Mouse (Mus musculus) brown adipose tissue, adult 24 weeks (tissue): ENCODE measurements around the gene Ap1m1. TPM values are rescaled to one million over a fixed set of nuclear protein-coding genes. Genes with fewer than 3 reads are reported as not detected.

Experiments used
- H3K27ac ChIP-seq: fragments of 200-500 bp; replicated peaks from 2 replicates; pipeline ENCODE4 v1.5.1; 2012; ENCODE audit warnings: low read depth, mild to moderate bottlenecking, low read length
- H3K4me1 ChIP-seq: fragments of 200-500 bp; 2 replicates; pipeline ENCODE4 v1.6.1; 2012; ENCODE audit warnings: low read length, mixed read lengths; ENCODE audit not compliant: control insufficient read depth, insufficient read depth, insufficient read length
- H3K4me3 ChIP-seq: fragments of 200-500 bp; 2 replicates; pipeline ENCODE4 v1.5.1; 2012; ENCODE audit warnings: low read depth, mild to moderate bottlenecking, low read length, moderate library complexity; ENCODE audit not compliant: insufficient read depth
- polyA plus RNA-seq: library from polyadenylated mRNA; stranded (reverse); fragments of >200 nt; gene quantifications from 2 replicates; pipeline ENCODE4 v1.2.4, GENCODE M21; 2012; ENCODE audit not compliant: missing spikeins, insufficient read depth, insufficient read length

Ap1m1 gene
- polyA plus RNA-seq, 1 experiment = 49.6 TPM

GRCm38 (mm10) chr8:72267106-72267505 is 27.3 kb downstream of the Ap1m1 start:
- peaks cover 31% of the 10 kb centered on the region for H3K4me1 ChIP-seq

GRCm38 (mm10) chr8:72268356-72268755 is 28.5 kb downstream of the Ap1m1 start:
- Histone ChIP-seq H3K27ac (peak overlapping the region; percentile 100), H3K4me3 (peak overlapping the region; percentile 27), H3K4me1 (peaks cover 31% of the 10 kb centered on the region)

More at GRCm38 (mm10) chr8:72267106-72267505, 27.3 kb downstream of the Ap1m1 start:
- no peak overlapping the region for H3K4me3 ChIP-seq
- H3K27ac ChIP-seq = peak overlapping the region; percentile 100

GRCm38 (mm10) chr8:72270606-72271005 is 30.8 kb downstream of the Ap1m1 start:
- Histone ChIP-seq H3K27ac (peak overlapping the region; percentile 88), H3K4me1 (peaks cover 30% of the 10 kb centered on the region), H3K4me3 (no peak overlapping the region)

- peak overlapping the region; percentile 88 for H3K27ac ChIP-seq
- H3K4me1 ChIP-seq = peaks cover 26% of the 10 kb centered on the region
- no peak overlapping the region for H3K4me3 ChIP-seq
Observed at GRCm38 (mm10) chr8:72271051-72271660, 31.3 kb downstream of the Ap1m1 start.

GRCm38 (mm10) chr8:72271691-72272090 is 31.9 kb downstream of the Ap1m1 start:
- H3K27ac ChIP-seq = peak overlapping the region; percentile 88
- no peak overlapping the region for H3K4me3 ChIP-seq
- peaks cover 26% of the 10 kb centered on the region for H3K4me1 ChIP-seq

- peak overlapping the region; percentile 21; the same call in 1 of the 2 replicates for H3K27ac ChIP-seq
- H3K4me3 ChIP-seq = no peak overlapping the region
- peaks cover 25% of the 10 kb centered on the region for H3K4me1 ChIP-seq
Observed at GRCm38 (mm10) chr8:72272361-72272760, 32.5 kb downstream of the Ap1m1 start.

- Histone ChIP-seq H3K27ac (peak overlapping the region; percentile 21; the same call in 1 of the 2 replicates), H3K4me3 (no peak overlapping the region), H3K4me1 (peaks cover 22% of the 10 kb centered on the region)
Observed at GRCm38 (mm10) chr8:72273111-72273770, 33.4 kb downstream of the Ap1m1 start.

- Histone ChIP-seq H3K4me3 (no peak overlapping the region), H3K4me1 (peaks cover 20% of the 10 kb centered on the region), H3K27ac (no peak overlapping the region)
Observed at GRCm38 (mm10) chr8:72273807-72274206, 34.0 kb downstream of the Ap1m1 start.

GRCm38 (mm10) chr8:72277244-72277643 is 37.4 kb downstream of the Ap1m1 start:
- H3K4me3 ChIP-seq = no peak overlapping the region
- peaks cover 2% of the 10 kb centered on the region; the same call in 1 of the 2 replicates for H3K4me1 ChIP-seq

GRCm38 (mm10) chr8:72279151-72279550 is 39.3 kb downstream of the Ap1m1 start:
- peaks cover 2% of the 10 kb centered on the region; the same call in 1 of the 2 replicates for H3K4me1 ChIP-seq
- no peak overlapping the region for H3K27ac ChIP-seq
- H3K4me3 ChIP-seq = no peak overlapping the region

More at GRCm38 (mm10) chr8:72277244-72277643, 37.4 kb downstream of the Ap1m1 start:
- no peak overlapping the region for H3K27ac ChIP-seq

- Histone ChIP-seq H3K27ac (peak overlapping the region; percentile 1), H3K4me1 (peaks cover 2% of the 10 kb centered on the region; the same call in 1 of the 2 replicates), H3K4me3 (no peak overlapping the region)
Observed at GRCm38 (mm10) chr8:72281634-72282033, 41.8 kb downstream of the Ap1m1 start.

GRCm38 (mm10) chr8:72285285-72285684 is 45.5 kb downstream of the Ap1m1 start:
- Histone ChIP-seq H3K4me1 (peaks cover 3% of the 10 kb centered on the region; the same call in 1 of the 2 replicates), H3K4me3 (no peak overlapping the region), H3K27ac (no peak overlapping the region)

- Histone ChIP-seq H3K4me1 (peaks cover 4% of the 10 kb centered on the region; the same call in 1 of the 2 replicates), H3K27ac (no peak overlapping the region), H3K4me3 (no peak overlapping the region)
Observed at GRCm38 (mm10) chr8:72289051-72289450, 49.2 kb downstream of the Ap1m1 start.

- Histone ChIP-seq H3K4me1 (peaks cover 16% of the 10 kb centered on the region), H3K4me3 (no peak overlapping the region), H3K27ac (no peak overlapping the region)
Observed at GRCm38 (mm10) chr8:72291104-72291503, 51.3 kb downstream of the Ap1m1 start.

- no peak overlapping the region for H3K27ac ChIP-seq
- H3K4me3 ChIP-seq = no peak overlapping the region
- peaks cover 20% of the 10 kb centered on the region for H3K4me1 ChIP-seq
Observed at GRCm38 (mm10) chr8:72293309-72293708, 53.5 kb downstream of the Ap1m1 start.

- Histone ChIP-seq H3K27ac (peak overlapping the region; percentile 99), H3K4me3 (no peak overlapping the region), H3K4me1 (peaks cover 22% of the 10 kb centered on the region)
Observed at GRCm38 (mm10) chr8:72295125-72295524, 55.3 kb downstream of the Ap1m1 start.
